Mouse (Mus musculus) megakaryocyte, embryonic 14.5 days (primary cell): ENCODE data around the gene Slc25a13. TPM values are rescaled to one million over a fixed set of nuclear protein-coding genes. Genes with fewer than 3 reads are reported as not detected.
A peak's percentile ranks its signal among the peaks of the same experiment; 100 is the strongest.

ENCODE experiments used
- H3K27me3 ChIP-seq: replicated peaks from 2 replicates; pipeline ENCODE3; 2012; ENCODE audit warnings: inconsistent platforms
- H3K36me3 ChIP-seq: replicated peaks from 2 replicates; pipeline ENCODE3; 2012; ENCODE audit warnings: low read length, inconsistent platforms, mixed read lengths
- H3K4me1 ChIP-seq: 2 replicates; pipeline ENCODE4 v1.6.1; 2012; ENCODE audit warnings: inconsistent platforms
- H3K4me3 ChIP-seq: replicated peaks from 2 replicates; pipeline ENCODE3; 2012; ENCODE audit warnings: moderate library complexity, mild to moderate bottlenecking, inconsistent platforms
- H3K9me3 ChIP-seq: 2 replicates; pipeline ENCODE4 v1.6.1; 2012; ENCODE audit warnings: inconsistent platforms
- FLI1 ChIP-seq: IDR thresholded peaks from 2 replicates; pipeline ENCODE4 v1.6.1; 2012; ENCODE audit warnings: low read length, inconsistent platforms, mixed read lengths
- GATA1 ChIP-seq: IDR thresholded peaks from 3 replicates; pipeline ENCODE4 v1.6.1; 2012; ENCODE audit warnings: mixed read lengths, low read length, inconsistent platforms, borderline replicate concordance
- polyA plus RNA-seq: library from polyadenylated mRNA; stranded (reverse); fragments of >175 nt; gene quantifications from 2 replicates; pipeline ENCODE4 v1.2.3, GENCODE M21; 2012; ENCODE audit warnings: low replicate concordance; ENCODE audit not compliant: insufficient read depth

The Slc25a13 gene
- polyA plus RNA-seq, 1 experiment: 0.17 TPM

GRCm38 (mm10) chr6:6159221-6159859 is 57.6 kb downstream of the Slc25a13 start:
- no peak for TF ChIP-seq GATA1
- no peak for TF ChIP-seq FLI1
- Histone ChIP-seq H3K27me3 (peaks cover 24% of the 10 kb centered on the region), H3K4me1 (peaks cover 9% of the 10 kb centered on the region)

GRCm38 (mm10) chr6:6153426-6153825 is 63.5 kb downstream of the Slc25a13 start:
- H3K4me1 ChIP-seq: peaks cover 25% of the 10 kb centered on the region
- peaks cover 31% of the 10 kb centered on the region for H3K9me3 ChIP-seq
- H3K4me3 ChIP-seq: no peak overlapping the region
- H3K27me3 ChIP-seq: peaks cover 43% of the 10 kb centered on the region
- no peak for TF ChIP-seq GATA1
- no peak for TF ChIP-seq FLI1
- peaks cover 12% of the 10 kb centered on the region for H3K36me3 ChIP-seq

More at GRCm38 (mm10) chr6:6159221-6159859, 57.6 kb downstream of the Slc25a13 start:
- peaks cover 10% of the 10 kb centered on the region for H3K9me3 ChIP-seq
- H3K4me3 ChIP-seq: no peak overlapping the region
- no peaks in the 10 kb centered on the region for H3K36me3 ChIP-seq

GRCm38 (mm10) chr6:6150811-6151210 is 66.2 kb downstream of the Slc25a13 start:
- H3K9me3 ChIP-seq: peaks cover 35% of the 10 kb centered on the region
- H3K27me3 ChIP-seq: peaks cover 56% of the 10 kb centered on the region
- peaks cover 26% of the 10 kb centered on the region for H3K4me1 ChIP-seq
- no peak overlapping the region for H3K4me3 ChIP-seq
- H3K36me3 ChIP-seq: peaks cover 17% of the 10 kb centered on the region
- TF ChIP-seq GATA1 (no peak), FLI1 (no peak)

- peaks cover 17% of the 10 kb centered on the region for H3K36me3 ChIP-seq
- peaks cover 26% of the 10 kb centered on the region for H3K4me1 ChIP-seq
- peaks cover 35% of the 10 kb centered on the region for H3K9me3 ChIP-seq
- H3K4me3 ChIP-seq: no peak overlapping the region
- TF ChIP-seq FLI1 (no peak), GATA1 (no peak)
- peaks cover 50% of the 10 kb centered on the region for H3K27me3 ChIP-seq
These were observed 67.2 kb downstream of the Slc25a13 start for GRCm38 (mm10) chr6:6149751-6150150.

GRCm38 (mm10) chr6:6149329-6149728 is 67.6 kb downstream of the Slc25a13 start:
- Histone ChIP-seq H3K27me3 (peaks cover 46% of the 10 kb centered on the region), H3K4me1 (peaks cover 26% of the 10 kb centered on the region), H3K9me3 (peaks cover 35% of the 10 kb centered on the region), H3K4me3 (peak overlapping the region; percentile 69), H3K36me3 (peaks cover 17% of the 10 kb centered on the region)
- no peak; the same call in 1 of the 2 replicates for TF ChIP-seq FLI1
- peak; percentile 83; the same call in 2 of the 3 replicates for TF ChIP-seq GATA1

- no peak for TF ChIP-seq FLI1
- no peak for TF ChIP-seq GATA1
- Histone ChIP-seq H3K9me3 (peaks cover 32% of the 10 kb centered on the region), H3K36me3 (peaks cover 10% of the 10 kb centered on the region), H3K4me3 (no peak overlapping the region), H3K4me1 (peaks cover 21% of the 10 kb centered on the region), H3K27me3 (peaks cover 34% of the 10 kb centered on the region)
These were observed 71.6 kb downstream of the Slc25a13 start for GRCm38 (mm10) chr6:6145412-6145811.

GRCm38 (mm10) chr6:6143525-6143924 is 73.4 kb downstream of the Slc25a13 start:
- peaks cover 2% of the 10 kb centered on the region; the same call in 1 of the 2 replicates for H3K4me1 ChIP-seq
- TF ChIP-seq FLI1 (no peak), GATA1 (no peak)
- H3K27me3 ChIP-seq: peaks cover 27% of the 10 kb centered on the region
- peaks cover 8% of the 10 kb centered on the region for H3K36me3 ChIP-seq
- peaks cover 24% of the 10 kb centered on the region for H3K9me3 ChIP-seq
- no peak overlapping the region for H3K4me3 ChIP-seq

- no peak overlapping the region for H3K4me3 ChIP-seq
- H3K27me3 ChIP-seq: peaks cover 8% of the 10 kb centered on the region
- TF ChIP-seq FLI1: no peak
- no peak for TF ChIP-seq GATA1
- peaks cover 17% of the 10 kb centered on the region for H3K9me3 ChIP-seq
- H3K36me3 ChIP-seq: peaks cover 5% of the 10 kb centered on the region
- H3K4me1 ChIP-seq: no peaks in the 10 kb centered on the region
These were observed 76.6 kb downstream of the Slc25a13 start for GRCm38 (mm10) chr6:6140370-6140769.

GRCm38 (mm10) chr6:6139061-6139460 is 77.9 kb downstream of the Slc25a13 start:
- peaks cover 7% of the 10 kb centered on the region for H3K27me3 ChIP-seq
- no peak overlapping the region for H3K4me3 ChIP-seq
- H3K4me1 ChIP-seq: no peaks in the 10 kb centered on the region
- peaks cover 17% of the 10 kb centered on the region for H3K9me3 ChIP-seq
- H3K36me3 ChIP-seq: peaks cover 5% of the 10 kb centered on the region
- TF ChIP-seq GATA1: no peak
- no peak for TF ChIP-seq FLI1

GRCm38 (mm10) chr6:6136812-6137211 is 80.2 kb downstream of the Slc25a13 start:
- H3K36me3 ChIP-seq: peaks cover 5% of the 10 kb centered on the region
- peaks cover 8% of the 10 kb centered on the region for H3K9me3 ChIP-seq
- H3K27me3 ChIP-seq: no peaks in the 10 kb centered on the region
- TF ChIP-seq GATA1 (no peak), FLI1 (no peak)
- H3K4me3 ChIP-seq: no peak overlapping the region
- H3K4me1 ChIP-seq: peaks cover 4% of the 10 kb centered on the region
